Mouse (Mus musculus): Measurements from ENCODE around the gene Thop1. TPM values are rescaled to one million over a fixed set of nuclear protein-coding genes. Genes with fewer than 3 reads are reported as not detected.
"Not testable (repeated sequence)": the region's sequence is repeated elsewhere in the genome, so short reads cannot be mapped to it uniquely, and the experiment has no call there.

Thop1 gene
- total RNA-seq, 2 experiments from 2014 or later = 43.9 to 49.4 TPM

DNA sequence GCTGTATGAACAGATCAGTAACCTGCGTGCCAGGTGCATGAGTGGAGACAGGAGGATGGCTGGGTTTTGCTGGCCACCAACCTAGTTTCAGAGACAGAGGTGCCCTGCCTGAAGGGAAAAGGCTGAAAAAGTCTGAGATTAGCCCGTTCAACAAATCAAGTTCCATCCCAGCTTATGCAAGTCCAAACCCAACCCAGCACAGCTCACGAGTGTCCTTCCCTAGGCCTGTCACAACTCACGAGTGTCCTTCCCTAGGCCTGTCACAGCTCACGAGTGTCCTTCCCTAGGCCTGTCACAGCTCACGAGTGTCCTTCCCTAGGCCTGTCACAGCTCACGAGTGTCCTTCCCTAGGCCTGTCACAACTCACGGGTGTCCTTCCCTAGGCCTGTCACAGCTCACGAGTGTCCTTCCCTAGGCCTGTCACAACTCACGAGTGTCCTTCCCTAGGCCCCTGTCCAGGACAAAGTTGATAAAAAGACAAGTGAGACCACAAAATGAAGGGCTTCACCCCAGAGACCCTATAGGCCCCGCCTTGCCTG is 14.0 kb upstream of the Thop1 start:
- not testable (repeated sequence) for DNase-seq (ENCODE audit: low spot score in 2 of 2)

DNA sequence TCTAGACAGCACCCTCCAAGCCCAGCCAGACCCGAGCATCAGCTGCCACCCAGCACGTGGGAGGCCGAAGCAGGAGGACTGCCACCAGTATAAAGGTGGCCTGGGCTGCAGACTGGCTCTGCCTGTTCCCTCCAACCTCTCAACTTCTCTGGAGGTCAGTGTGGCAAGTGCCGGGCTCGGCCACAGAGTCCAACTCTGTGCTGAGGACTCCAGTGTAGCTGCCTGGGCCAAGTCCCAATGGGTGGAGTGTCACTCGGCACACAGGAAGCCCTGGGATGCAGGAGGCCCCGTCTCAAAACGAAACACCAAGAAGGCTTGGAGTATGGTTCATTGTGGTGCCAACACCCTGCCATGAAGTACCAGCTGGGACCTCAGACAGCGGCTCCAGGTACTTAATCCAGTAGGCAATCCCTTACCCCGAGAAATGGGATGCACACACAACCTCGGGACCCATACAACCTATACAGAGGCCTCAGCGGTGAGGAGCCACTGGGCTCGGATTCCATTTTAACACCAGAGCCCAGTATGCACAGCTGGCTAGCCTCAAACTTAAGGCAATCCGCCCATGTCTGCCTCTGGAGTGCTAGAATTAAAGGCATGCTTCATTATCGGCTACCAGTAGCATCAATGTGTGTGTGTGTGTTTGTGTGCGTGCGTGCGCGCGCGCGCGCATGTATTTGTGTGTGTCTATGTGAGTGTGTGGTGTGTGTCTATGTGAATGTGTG is 12.3 kb upstream of the Thop1 start:
- DNase-seq (ENCODE audit: low spot score in 2 of 2) = no peak

DNA sequence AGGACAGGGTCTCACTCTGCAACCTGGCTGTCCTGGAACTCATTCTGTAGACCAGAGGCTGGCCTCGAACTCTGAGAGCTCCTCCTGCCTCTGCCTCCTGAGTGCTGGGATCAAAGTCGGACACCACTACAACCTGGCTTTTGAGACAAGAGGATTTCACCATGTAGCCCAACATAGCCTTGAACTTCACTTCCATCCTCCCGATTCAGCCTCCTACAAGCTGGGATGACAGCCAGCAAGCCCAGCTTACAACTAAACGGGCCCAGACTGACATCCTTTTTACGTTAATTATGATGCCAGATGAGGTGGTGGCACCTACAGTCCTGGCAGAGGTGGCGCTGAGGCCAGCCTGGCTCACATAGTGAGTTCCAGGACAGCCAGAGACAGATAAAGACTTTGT is 10.9 kb upstream of the Thop1 start:
- no peak for DNase-seq (ENCODE audit: low spot score in 2 of 2)

DNA sequence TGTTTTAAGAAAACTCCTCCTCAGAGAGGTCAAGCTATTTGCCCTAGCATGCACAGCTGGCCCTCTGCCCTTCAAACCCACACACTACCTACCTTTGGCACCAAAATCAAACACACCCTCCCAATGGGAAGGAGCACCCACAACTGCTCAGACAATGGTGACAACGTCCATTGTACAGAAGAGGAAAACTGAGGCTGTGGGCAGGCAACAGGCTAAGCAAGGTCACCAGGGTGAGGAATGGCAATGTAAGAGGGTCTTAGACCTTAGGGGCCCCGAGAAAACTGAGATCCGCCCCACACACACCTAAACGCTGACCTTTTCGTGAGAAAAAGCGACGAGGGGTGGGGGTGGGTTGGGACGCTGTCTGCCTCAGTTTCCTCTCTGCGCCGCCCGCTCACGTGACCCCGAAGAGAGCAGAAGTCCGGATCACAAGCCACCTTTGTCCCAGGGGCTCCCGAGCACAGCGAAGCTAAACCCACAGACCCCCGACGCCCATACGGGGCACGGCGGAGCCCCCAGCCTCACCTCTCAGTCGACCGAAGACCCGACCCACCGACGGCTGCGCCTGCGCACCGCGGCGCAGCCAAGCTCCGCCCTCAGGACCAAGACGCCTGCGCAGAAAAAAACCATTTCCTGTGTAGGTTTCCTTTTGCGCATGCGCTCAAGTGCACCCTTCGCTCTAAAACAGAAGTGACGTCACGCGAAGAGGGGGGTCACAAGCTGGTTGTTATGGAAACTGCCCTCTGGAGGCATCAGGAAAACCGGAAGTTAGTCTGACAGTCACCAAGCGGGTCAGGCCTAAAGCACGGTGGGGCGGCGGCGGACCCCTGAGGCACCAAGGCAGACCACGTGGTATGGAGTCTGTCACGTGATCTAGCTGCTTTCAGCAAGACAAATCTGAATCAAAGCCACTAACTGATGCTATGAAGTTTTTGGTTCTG is 10.0 kb upstream of the Thop1 start, which contains the start of gene Sgta:
TSS of gene Sgta (minus strand) at position 579 of the 941 bp plus-strand sequence.
- DNase-seq (ENCODE audit: low spot score in 2 of 2) = peak; percentile 99

DNA sequence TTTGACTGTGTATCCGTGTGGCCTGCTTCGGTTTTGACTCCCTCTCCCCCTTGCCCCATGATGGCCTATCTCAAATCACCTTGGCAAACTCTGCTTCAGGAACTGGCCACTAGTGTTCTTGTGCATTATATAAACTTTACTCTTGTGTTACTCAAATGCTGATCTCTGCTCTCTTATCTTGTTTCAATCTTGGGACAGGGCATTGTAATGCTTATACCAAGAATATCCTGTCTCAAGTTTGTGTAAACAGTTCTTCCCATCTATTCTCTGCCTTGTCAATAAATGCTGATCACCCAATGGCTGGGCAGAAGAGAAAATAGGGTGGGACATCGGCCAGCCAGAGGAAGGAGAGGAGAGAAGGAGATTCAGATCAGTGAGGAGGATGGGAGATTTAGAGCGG is 7.1 kb upstream of the Thop1 start:
- DNase-seq (ENCODE audit: low spot score in 2 of 2) = no peak

DNA sequence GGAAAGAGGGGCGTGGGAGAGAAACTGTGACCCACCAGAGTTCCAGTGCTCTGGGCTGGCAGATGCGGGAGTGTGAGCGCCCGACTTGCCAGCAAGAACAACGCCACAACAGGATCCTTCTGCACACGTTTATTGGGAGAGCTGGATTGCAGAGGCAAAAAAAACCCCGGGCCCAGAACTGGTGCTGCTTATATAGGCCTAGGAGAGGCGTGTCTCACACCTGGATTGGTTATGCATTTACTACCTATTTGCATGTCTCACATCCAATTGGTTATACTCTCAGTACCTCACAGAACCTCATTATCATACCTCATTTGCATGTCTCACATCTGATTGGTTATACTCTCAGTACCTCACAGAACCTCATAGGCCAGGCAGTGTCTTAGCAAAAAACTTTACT is 5.3 kb upstream of the Thop1 start:
- not testable (repeated sequence) for DNase-seq (ENCODE audit: low spot score in 2 of 2)

DNA sequence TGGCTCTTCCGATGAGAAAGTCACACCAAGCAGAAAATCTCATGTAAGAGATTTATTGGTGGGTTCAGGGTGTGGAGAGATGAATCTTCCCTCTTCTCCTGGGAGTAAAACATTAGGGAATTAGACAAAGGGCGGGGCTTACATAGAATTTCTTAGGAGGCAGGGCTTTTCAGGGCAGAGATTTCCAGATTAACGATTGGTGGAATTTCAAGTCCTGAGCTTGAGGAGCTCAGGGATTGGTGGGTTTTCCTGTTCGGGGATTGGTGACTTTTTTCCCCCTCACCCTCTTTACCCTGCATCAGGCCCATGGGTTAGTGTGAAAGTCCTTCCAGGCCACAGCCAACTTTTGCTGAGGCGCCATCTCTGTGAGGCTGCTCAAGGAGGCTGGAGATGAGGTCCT is 1.1 kb upstream of the Thop1 start:
- DNase-seq (ENCODE audit: low spot score in 2 of 2) = no peak

DNA sequence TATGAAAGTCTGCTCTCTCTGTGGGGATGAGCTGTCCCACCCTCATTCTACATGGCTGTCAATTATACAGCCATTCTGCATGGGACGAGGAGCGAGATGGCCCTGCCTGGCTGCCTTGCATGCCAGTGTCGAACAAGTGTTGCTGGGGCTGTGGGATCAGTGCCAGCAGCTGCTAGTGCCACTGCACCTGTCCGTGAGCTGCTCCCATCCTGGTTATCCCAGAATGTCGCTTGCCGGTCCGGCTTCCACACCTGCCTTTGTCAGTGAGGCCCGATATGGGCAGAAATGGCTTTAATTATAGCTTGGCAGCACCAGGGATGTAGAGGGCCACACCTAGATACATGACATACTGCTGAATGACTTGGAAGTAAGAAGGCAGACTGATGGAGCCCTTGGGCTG is 2.5 kb downstream of the Thop1 start:
- no peak for DNase-seq (ENCODE audit: low spot score in 2 of 2)

DNA sequence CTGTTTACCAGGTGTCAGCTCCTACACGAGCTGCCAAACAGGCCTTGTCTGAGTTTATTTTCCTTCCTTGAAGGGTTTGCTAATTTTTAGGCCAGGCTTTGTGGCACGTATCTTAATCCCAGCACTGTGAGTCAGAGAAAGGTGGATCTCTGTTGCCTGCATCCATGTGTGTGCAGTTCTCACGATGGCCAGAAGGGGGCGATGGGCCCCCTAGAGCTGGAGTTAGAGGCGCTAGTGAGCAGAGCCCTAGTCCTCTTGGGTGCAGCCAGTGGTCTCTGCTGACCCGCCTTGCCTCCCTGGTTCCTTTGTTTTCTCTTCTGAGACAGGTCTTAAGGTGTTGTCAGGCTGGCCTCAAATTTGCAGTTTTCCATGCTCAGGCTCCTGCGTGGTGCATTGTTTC is 3.6 kb downstream of the Thop1 start:
- no peak for DNase-seq (ENCODE audit: low spot score in 2 of 2)

DNA sequence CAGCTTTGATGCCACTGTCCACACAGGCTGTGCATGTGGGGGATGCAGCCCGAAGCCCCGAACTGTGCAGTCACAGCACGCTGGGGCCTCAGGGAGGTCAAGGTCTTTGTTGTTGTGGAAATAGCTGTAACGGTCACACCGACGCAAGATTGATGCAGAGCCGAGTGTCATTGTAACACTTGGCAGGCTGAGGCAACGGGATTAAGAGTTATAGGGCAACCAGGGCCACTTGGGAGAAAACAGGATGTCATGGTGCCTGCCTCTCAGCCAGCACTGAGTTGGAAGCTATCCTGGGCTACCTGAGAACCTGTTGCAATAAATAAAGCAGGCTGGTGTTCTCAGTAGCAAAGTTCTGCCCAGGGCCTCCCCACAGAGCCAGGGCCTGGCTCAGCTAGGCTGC is 5.9 kb downstream of the Thop1 start:
- DNase-seq (ENCODE audit: low spot score in 2 of 2) = no peak

DNA sequence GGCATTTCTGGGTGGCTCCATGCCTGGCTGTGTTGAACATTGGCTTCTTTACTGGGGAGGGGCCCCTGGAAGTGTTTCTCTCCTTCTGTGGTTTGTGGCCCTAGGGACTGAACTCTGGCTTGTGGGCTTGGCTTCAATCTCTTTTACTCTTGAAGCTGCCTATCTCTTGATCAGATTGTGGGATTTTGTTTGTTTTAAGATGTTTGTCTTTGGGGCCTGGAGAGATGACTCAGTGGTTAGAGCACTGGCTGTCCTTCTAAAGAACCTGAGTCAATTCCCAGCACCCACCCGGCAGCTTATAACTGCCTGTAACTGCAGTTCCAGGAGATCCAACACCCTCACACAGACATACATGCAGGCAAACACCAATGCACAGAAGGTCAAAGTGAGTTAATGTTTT is 6.5 kb downstream of the Thop1 start:
- no peak for DNase-seq (ENCODE audit: low spot score in 2 of 2)

DNA sequence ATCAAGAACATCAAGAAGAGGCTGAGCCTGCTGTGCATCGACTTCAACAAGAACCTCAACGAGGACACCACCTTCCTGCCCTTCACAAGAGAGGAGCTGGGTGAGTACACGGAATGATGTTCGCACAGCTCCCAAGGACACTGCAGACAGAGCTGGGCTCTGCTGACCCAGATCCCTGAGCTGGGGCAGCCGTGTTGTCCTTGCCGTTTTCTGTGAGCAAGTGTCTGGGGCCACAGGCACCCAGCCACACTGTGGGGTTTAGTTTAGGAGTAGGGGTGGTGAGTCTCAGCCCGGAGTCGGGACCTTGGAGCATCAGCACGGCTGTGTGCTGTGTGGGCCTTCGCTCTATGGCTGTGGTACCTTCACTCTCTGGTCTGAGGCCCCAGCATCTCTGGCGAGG is 8.1 kb downstream of the Thop1 start:
- DNase-seq (ENCODE audit: low spot score in 2 of 2) = no peak

DNA sequence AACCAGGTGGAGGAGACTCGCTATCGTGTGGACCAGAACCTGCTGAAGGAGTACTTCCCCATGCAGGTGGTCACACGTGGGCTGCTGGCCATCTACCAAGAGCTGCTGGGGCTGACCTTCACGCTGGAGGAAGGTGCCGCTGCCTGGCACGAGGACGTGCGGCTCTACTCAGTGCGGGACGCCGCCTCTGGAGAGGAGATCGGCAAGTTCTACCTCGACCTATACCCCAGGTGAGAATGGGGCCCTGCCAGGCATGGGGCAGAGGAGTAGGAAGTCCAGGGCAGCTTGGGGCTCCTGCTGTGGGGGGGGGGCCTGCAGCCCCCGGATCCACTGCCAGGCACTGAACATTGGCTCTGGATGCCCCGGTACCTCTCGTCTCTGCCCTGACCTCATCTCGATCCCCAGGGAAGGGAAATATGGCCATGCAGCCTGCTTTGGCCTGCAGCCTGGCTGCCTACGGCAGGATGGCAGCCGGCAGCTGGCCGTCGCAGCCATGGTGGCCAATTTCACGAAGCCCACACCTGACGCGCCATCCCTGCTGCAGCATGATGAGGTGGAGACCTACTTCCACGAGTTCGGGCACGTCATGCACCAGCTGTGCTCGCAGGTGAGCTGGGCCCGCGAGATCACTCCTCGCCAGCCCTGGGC is 10.3 kb downstream of the Thop1 start:
- DNase-seq (ENCODE audit: low spot score in 2 of 2) = no peak

DNA sequence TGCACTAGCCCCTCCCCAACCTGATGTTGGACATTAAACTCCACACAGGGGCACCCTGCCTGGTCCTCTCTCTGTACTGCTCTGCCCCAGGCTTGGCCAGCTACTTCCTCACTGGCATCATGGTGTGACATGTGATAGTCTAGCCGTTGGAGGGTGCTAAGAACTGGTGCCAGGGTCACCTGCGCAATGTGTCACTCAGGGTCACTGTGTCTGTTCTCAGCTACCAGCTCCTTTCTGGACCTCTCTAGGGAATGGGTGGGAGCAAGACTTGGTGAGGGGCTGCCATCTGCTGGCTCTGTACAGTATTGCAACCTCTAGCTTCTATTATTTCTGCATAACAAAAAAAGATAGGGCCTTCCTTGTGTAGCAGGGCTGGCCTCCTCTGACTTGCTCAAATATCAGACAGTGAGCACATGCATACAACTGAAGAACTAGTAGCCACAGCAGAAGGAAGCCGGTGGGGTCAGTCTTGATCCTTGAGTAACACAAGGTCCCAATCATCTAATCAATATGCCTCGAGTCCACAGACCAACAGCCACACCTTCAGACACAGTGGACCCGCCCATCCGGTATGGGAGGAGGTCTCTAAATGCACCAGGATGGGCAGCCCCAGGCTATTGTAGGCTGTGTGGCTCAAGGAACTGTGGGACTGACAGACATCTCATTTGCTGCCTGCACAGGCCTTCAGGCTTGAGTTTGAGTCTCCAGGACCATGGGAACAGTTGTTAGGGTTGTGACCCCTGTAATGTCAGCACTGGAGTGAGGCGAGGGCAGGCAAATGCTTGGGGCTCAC is 12.5 kb downstream of the Thop1 start:
- peak; percentile 65 to 74 for DNase-seq (ENCODE audit: low spot score in 2 of 2)

DNA sequence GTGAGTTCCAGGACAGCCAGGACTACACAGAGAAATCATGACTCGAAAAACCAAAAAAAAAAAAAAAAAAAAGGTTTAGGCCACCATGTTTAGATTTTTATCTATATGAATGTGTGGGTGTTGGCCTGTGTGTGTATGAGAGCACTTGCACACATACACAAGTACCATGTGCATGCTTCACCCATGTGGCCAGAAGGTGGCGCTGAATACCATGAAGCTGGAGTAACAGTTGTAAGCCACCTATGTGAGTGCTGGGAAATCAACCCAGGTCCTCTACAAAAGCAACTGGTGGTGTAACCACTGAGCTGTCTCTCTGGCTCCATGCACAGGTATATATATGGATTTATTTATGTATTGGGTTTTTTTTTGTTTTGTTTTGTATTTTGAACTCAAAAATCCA is 17.2 kb downstream of the Thop1 start:
- no peak for DNase-seq (ENCODE audit: low spot score in 2 of 2)

DNA sequence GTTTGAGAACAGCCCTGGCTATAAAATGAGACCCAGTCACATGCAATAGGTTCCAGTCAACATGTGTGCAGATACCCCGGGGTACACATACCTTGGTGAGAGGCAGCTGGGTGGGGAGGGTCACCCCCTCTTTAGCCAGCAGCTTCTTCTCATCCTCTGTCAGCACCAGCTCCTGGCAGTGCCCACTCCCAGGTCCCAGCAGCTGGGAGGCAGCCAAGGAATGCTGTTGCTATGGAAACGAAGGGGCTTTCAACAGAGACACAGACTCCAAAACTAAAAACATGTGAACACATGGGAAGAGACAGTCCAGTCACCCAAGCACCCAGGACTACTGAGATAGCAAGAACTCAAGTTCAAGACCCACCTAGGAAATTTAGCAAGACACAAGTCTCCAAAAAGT is 19.4 kb downstream of the Thop1 start:
- no peak for DNase-seq (ENCODE audit: low spot score in 2 of 2)

DNA sequence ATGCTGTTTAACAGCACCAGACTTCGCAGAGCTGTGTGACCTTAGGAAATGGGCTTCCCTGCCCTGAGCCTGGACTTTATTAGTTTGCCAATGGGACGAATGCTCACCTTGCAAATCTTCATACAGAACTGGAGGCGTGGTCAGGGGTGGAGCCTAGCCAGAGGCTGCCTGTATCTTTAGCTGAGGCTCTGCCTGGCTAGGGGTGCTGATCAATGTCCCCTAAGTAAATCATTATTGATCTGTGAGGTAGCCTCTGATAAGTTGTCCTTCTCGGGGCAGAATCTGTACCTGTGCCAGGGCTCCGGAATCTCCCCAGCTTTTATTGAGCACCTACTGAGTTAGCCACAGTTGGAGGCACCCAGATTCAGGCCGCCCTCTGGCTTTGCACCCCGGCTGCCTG is 20.8 kb downstream of the Thop1 start:
- DNase-seq (ENCODE audit: low spot score in 2 of 2) = no peak

DNA sequence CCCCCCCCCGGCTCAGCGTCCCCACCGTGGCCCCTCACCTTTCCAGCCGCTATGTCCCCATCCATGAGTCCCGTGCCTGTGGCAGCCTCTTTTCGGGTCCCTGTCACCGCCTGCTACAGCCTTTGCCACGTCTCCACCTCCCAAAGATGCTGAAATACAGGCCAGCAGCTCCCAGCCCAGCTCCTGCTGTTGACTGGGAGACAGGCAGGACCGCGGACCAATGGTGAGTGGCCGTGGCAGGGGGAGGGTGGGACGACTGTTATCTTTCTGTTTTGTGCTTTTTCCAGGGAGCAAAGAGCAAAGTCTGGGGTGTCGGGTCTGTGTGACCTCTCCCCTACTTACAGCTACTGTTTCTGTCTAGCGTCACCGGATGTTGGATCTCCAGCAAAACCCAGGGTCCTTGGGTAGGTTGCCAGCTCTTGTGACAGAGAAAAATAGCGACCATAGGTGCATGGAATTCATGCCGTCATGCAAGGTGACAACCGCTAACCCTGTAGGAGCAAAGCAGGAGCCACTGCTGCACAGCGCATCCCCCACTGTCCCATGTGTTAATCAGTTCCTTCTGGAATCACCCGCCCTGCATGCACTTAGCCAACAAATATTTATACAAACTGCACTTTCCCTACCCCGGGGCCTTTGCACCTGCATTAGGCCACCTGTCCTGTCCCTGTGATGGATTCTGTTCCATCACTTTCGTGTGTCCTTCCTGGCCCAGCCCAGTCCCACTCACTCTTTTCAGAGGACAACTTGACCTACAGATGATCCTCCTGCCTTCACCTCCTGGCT is 22.8 kb downstream of the Thop1 start:
- no peak for DNase-seq (ENCODE audit: low spot score in 2 of 2)

DNA sequence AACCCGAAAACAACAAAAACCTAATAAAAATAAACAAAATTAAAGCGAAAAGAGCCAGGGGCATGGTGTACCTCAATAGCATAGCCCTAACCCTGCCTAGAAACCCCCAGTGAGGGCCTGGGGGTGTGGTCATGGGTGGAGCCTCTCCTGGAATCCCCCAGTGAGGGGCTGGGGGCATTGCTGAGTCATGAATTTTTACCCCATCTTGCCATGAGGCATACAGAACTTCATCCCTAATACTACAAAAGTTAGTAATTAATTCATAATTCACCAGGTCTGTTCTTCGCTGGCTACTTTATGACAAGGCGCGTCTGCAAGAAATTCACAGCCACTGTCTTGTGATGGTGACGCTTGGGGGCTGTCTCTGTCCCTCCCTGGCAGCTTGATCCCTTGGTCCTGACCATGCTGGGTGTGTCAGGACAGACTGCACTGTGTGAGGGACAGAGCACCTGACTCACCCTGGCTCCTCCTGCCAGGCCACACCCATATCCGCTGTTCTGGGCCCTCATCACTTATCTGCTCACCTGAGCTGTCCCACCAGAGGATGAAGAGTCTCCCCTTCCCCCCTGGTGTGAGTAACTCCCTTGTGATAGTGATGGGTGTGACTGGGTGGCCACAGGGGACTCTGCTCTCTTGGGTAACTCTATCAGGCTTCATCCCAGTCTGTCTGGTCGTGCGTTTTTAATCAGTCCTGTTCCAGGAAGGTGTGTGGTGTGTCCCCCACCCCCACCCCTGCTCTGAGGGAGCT is 25.3 kb downstream of the Thop1 start:
- no peak for DNase-seq (ENCODE audit: low spot score in 2 of 2)

Measured in left cerebral cortex, adult 18-20 months (tissue).